Mouse (Mus musculus) myocyte (in vitro differentiated cells): ENCODE results near the gene Fam25c.

Experiments
- CEBPB ChIP-seq: IDR thresholded peaks from 2 replicates; pipeline ENCODE4 v1.6.1; 2011; ENCODE audit warnings: mild to moderate bottlenecking, moderate library complexity; ENCODE audit not compliant: poor library complexity, insufficient read depth, severe bottlenecking
- E2F4 ChIP-seq: IDR thresholded peaks from one replicate; pipeline ENCODE4 v1.6.1; 2011; ENCODE audit warnings: mild to moderate bottlenecking, control low read depth, moderate library complexity; ENCODE audit not compliant: insufficient read depth
- MAX ChIP-seq: IDR thresholded peaks from one replicate; pipeline ENCODE4 v1.6.1; 2011; ENCODE audit warnings: low read depth, mild to moderate bottlenecking, control low read depth
- MYOG ChIP-seq, 3 experiments: IDR thresholded peaks; one replicate each; pipeline ENCODE4 v1.6.1; 2011; ENCODE audit warnings: control low read depth in 2 of 3, low read depth in 2 of 3, mild to moderate bottlenecking in 2 of 3; ENCODE audit not compliant: insufficient read length in 2 of 3, control insufficient read depth in 1 of 3, insufficient read depth in 1 of 3
- POLR2A ChIP-seq: IDR thresholded peaks from one replicate; pipeline ENCODE4 v1.6.1; 2011; ENCODE audit warnings: low read depth, mild to moderate bottlenecking, control low read depth, moderate library complexity; ENCODE audit not compliant: insufficient read length
- POLR2AphosphoS2 ChIP-seq: IDR thresholded peaks from one replicate; pipeline ENCODE4 v1.6.1; 2011; ENCODE audit warnings: low read depth, control low read depth; ENCODE audit not compliant: insufficient read length
- SRF ChIP-seq: IDR thresholded peaks from one replicate; pipeline ENCODE4 v1.6.1; 2011; ENCODE audit warnings: low read depth; ENCODE audit not compliant: control insufficient read depth, insufficient read length
- TCF12 ChIP-seq: IDR thresholded peaks from one replicate; pipeline ENCODE4 v1.6.1; 2011; ENCODE audit warnings: mild to moderate bottlenecking, control low read depth; ENCODE audit not compliant: poor library complexity, insufficient read depth, severe bottlenecking
- USF1 ChIP-seq: IDR thresholded peaks from one replicate; pipeline ENCODE4 v1.6.1; 2011; ENCODE audit warnings: low read depth, mild to moderate bottlenecking, control low read depth, moderate library complexity

- no peak for TF ChIP-seq TCF12
- TF ChIP-seq USF1 = no peak
- no peak for TF ChIP-seq POLR2AphosphoS2
- no peak for TF ChIP-seq POLR2A
- no peak for TF ChIP-seq MAX
- TF ChIP-seq CEBPB = no peak
- TF ChIP-seq E2F4 = no peak
- no peak for TF ChIP-seq MYOG (IDR thresholded peaks at IDR 0.05; ENCODE audit: control insufficient read depth in 1 of 3, insufficient read depth in 1 of 3, insufficient read length in 2 of 3, low read depth in 2 of 3)
- no peak for TF ChIP-seq SRF
Measured at GRCm38 (mm10) chr14:34302681-34303242, 52.5 kb downstream of the Fam25c start.
